Mouse (Mus musculus) C2C12 (cell line): ENCODE measurements at regions not wholly inside any gene's neighbourhood (a gene's known extent, or its start where the extent isn't known, plus 50 kb on each side); places are given as distances from the start of the nearest gene placed in this dataset.

Experiments used
- CEBPB ChIP-seq: IDR thresholded peaks from one replicate; pipeline ENCODE4 v1.6.1; 2011; ENCODE audit warnings: low read depth, mild to moderate bottlenecking, control low read depth, moderate library complexity
- CTCF ChIP-seq: IDR thresholded peaks from one replicate; pipeline ENCODE4 v1.5.1; 2011; ENCODE audit not compliant: control insufficient read depth, insufficient read depth, insufficient read length
- FOSL1 ChIP-seq: IDR thresholded peaks from one replicate; pipeline ENCODE4 v1.8.0; 2011; ENCODE audit warnings: mild to moderate bottlenecking, low read length; ENCODE audit not compliant: poor library complexity, insufficient read depth, severe bottlenecking
- MAX ChIP-seq: IDR thresholded peaks from one replicate; pipeline ENCODE4 v1.6.1; 2011; ENCODE audit warnings: mild to moderate bottlenecking, control low read depth
- MYOD1 ChIP-seq: IDR thresholded peaks from one replicate; pipeline ENCODE4 v1.6.1; 2011; ENCODE audit warnings: low read depth; ENCODE audit not compliant: control insufficient read depth, insufficient read length
- MYOG ChIP-seq: IDR thresholded peaks from one replicate; pipeline ENCODE4 v1.6.1; 2011; ENCODE audit not compliant: control insufficient read depth, insufficient read length; ENCODE audit errors: extremely low read depth
- USF1 ChIP-seq: IDR thresholded peaks from one replicate; pipeline ENCODE4 v1.6.1; 2011; ENCODE audit warnings: low read depth, mild to moderate bottlenecking, control low read depth, moderate library complexity

DNA sequence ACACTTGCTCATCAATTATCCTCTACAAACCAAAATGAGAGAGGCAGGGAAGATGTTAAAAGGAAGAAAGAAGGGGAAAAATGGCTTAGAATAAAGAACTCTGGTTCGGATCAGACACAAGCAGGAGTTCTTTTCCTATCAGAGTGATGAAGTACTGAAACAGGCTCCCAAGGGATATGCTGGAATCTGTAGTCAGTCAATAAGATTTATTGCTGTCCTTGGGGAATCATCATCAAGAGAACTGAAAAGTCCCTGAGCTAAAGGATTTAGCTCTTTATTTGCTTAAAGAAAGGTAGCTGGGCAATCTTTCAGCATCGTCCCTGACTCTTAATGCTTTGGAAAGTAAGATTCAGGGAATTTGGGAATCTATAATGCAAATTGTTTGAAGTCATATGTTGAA is 71.2 kb upstream of the Stxbp5l start:
- no peak for TF ChIP-seq CTCF
- TF ChIP-seq USF1: no peak
- TF ChIP-seq MYOD1: no peak
- TF ChIP-seq MAX: no peak
- TF ChIP-seq CEBPB: no peak
- TF ChIP-seq MYOG: no peak
- no peak for TF ChIP-seq FOSL1
